Mouse (Mus musculus) ovary, postnatal 14 days (tissue): ENCODE measurements at regions not wholly inside any gene's neighbourhood (a gene's known extent, or its start where the extent isn't known, plus 50 kb on each side); places are given as distances from the start of the nearest gene placed in this dataset.

Experiments used
- DNase-seq: peaks from one replicate; pipeline ENCODE4 v3.0.0; 2022; ENCODE audit warnings: low spot score

DNA sequence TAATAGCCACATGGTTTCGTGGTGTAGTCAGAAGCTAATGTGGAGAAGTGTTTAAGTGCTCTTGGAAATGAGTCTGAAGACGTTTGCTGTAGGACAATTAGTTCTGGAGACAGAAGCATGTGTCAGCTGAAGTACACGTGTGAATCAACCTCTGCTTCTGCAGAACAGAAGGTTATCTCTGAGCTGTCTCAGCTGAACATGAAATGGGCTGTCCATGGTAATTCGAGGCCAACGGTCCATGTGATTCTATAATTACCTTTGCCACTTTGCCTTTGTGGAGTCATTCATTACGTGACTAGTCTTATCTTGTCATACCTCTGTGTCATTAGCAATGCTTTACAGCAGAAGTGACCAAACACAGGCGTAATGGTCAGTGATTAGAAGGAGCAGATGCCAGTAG, 295.6 kb upstream of the Veph1 start:
- no peak for DNase-seq

DNA sequence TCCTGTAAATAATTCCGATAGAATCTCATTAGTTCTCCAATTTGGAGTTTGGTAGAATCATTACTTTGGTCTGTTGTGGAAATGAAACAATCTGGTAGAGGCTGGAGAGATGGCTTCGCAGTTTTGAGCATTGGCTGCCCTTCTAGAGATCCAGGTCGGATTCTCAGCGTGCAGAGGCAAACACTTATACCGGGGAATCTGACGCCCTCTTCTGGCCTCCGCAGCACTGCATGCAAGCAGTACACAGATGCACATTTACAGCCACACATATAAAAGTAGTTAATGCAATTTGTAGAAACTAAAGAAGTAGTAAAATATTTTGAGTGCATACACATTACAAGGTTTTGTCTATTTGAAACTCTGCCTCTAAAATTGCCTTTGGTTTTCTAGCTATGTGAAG, 294.1 kb upstream of the Veph1 start:
- DNase-seq: no peak

DNA sequence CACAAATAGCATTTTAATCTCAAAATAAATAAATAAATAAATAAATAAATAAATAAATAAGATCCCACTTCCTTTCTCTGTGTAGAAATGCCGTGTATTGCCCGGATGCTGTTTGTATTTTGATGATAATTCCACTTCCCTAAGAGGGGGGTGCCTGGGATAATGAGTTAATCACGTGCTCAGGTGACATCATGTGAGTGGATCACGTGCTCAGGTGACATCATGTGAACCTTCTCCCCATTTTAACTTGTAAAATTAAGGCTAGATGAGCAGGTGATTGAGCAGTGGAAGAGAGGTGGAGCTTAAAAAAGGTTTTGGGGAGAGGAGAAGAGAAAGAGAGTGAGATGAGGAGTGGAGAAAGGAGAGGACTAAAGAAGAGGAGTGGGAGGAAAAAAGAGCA, 292.8 kb upstream of the Veph1 start:
- no peak for DNase-seq

DNA sequence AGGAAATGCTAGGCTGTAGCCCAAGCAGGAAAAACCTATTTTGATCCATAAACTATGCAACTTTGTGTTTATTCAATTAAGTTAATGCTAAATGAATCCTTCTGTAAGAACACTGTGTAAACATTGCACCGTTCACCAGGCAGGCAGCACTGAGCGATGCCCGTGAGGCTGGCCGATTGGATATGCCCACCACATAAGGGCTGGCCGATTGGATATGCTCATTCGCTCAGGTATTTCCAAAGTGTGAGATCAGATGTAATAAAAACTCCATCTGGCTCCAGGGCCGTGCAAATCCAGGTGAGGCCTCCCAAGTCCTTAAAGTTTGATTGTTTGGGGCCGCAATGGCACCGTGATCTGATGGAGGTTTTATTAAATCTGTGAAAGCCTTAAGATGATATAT, 288.2 kb upstream of the Veph1 start:
- no peak for DNase-seq

DNA sequence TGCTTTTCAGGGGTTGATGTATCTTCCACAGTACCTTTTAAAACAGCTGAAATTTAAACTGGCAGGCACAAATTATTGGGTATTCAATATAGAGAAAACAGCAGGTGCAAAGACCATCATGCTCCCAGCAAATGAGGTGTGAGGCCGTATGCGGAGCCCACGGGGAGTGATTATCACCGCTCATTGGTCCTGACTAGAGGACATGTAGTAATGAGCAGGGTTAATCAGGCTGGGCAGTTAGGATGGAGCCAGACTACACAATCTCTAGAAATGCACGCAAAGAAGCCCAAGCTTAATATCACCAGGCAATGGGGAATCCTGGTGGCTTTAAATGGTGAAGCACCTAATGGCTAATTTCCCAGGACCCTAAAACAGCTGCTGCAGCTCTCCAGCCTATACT, 287.5 kb upstream of the Veph1 start:
- no peak for DNase-seq

GRCm38 (mm10) chr3:66576659-66577058, 280.0 kb upstream of the Veph1 start:
- DNase-seq: no peak

GRCm38 (mm10) chr3:66574321-66574720, 277.7 kb upstream of the Veph1 start:
- no peak for DNase-seq

- no peak for DNase-seq
Observed at GRCm38 (mm10) chr3:66572887-66573519, 276.4 kb upstream of the Veph1 start.

GRCm38 (mm10) chr3:66570342-66570741, 273.7 kb upstream of the Veph1 start:
- no peak for DNase-seq

- DNase-seq: no peak
Observed at GRCm38 (mm10) chr3:66564268-66565245, 267.9 kb upstream of the Veph1 start.

- DNase-seq: no peak
Observed at GRCm38 (mm10) chr3:66563329-66563728, 266.7 kb upstream of the Veph1 start.

GRCm38 (mm10) chr3:66555538-66555937, 258.9 kb upstream of the Veph1 start:
- DNase-seq: no peak

GRCm38 (mm10) chr3:66550920-66551319, 254.3 kb upstream of the Veph1 start:
- DNase-seq: no peak

GRCm38 (mm10) chr3:66546576-66546975, 249.9 kb upstream of the Veph1 start:
- no peak for DNase-seq

- DNase-seq: no peak
Observed at GRCm38 (mm10) chr3:66544139-66544933, 247.7 kb upstream of the Veph1 start.

DNA sequence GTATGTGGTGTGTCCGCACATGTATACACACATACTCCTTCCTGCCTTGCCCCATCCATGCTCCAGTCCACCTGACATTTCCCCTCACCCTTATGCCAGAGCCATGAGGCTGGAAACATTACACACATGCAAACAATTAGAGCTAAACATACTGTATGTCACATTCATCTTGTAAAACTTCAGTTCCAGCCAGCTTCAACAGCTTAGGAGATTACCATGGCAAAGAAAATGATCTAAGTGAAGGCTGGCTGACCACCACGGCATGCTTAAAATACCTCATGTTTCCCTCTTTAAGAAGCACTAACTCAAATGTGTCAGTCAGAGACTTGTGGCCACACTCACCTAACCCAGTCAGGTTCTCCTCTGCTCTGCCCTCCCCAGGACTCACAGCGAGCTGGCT, 246.2 kb upstream of the Veph1 start:
- DNase-seq: no peak

- DNase-seq: no peak
Observed at GRCm38 (mm10) chr3:66537913-66538312, 241.3 kb upstream of the Veph1 start.

DNA sequence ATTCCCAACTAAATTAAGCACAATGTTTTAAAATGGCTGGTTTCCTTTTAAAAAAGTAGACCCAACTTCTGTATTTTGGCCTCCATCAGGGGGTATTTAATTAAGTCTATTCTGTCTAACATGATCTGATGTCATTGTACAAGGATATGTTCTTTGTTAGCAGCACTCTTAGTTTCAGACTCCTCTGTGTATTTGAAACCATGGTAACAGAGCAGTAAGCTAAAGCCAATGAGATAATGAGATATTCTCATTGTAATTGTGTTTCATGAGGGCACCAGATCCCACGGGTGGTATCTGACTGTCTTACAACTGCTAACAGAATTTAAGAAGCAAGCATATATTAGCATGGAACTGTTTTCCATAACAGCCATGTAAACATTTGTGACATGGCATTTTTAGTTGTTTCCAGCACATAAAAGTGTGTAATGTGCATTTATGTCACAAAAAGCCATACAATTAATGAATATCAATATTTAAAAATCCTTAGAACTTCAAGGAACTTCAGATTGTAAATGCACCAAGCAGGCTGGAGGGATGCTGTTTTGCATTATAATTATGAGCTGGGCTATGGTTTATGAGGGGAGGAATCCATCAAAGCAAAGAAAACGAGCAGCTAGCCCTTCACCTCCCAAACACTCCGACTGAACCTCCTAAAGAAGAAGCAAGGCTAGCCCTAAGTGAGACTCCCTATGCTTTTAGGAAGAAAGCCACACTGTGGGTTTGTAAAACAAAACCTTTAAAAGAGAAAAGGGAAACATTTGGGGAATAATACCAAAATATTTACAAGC, 240.7 kb upstream of the Veph1 start:
- no peak for DNase-seq

DNA sequence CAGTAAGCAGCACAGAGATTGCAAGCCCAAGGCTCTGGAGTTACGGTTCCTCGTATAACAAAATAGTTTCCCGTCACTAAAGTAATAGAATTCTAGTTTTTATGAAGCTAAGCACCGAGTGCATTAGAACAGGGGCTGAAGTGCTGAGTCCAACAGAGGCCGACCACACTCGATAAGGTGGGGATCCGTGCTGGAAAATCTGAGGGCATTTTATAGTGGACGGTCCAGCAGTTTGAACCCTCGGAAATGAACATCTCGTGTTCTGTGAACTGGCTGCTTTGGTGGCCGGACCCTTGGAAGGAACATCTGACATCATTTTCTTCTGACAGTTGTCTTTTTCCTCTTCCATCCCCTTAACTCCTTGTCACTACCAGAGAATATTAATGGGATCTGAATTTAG, 240.0 kb upstream of the Veph1 start:
- no peak for DNase-seq

DNA sequence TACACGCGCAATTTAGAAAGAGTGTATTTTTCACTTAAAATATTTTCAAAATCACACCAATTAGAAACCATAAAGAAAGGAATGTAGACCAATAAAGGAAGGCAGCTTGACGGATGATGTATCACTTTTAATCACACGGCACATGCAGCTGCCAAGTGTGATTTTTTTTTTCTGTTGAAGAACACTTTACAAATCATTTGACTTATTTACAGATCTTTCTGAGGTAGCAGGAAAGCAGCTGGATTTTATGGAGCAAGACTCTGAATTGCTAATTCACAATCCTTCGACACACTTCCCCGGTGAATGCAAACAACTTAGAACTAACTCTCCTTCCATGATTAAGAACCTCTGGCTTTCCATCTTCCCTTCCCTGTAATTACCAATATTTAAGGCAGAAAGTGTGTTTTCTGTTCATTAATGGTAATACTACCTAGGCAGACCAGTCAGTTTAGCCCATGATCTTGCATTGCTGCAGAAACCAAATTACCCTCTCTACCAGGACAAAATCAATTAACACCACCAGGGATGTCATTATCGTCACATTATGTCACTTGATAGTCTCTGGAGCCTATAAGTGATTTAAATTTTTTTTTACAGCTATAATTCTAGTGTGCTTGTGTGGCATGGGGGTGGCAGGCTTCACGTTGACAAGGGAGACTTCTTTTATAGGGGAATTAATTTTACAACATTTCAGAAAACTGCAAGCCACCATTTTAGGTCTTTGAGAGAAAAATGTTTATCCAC, 239.3 kb upstream of the Veph1 start:
- DNase-seq: no peak

GRCm38 (mm10) chr3:66519925-66520324, 223.3 kb upstream of the Veph1 start:
- no peak for DNase-seq
